Mouse (Mus musculus) frontal cortex, postnatal 25 days (tissue): ENCODE data around the gene Mphosph6.

ENCODE experiments used
- DNase-seq, 2 experiments: peaks; one replicate each; pipeline ENCODE4 v3.0.0; 2022; ENCODE audit warnings: low spot score in 2 of 2

The Mphosph6 gene

DNA sequence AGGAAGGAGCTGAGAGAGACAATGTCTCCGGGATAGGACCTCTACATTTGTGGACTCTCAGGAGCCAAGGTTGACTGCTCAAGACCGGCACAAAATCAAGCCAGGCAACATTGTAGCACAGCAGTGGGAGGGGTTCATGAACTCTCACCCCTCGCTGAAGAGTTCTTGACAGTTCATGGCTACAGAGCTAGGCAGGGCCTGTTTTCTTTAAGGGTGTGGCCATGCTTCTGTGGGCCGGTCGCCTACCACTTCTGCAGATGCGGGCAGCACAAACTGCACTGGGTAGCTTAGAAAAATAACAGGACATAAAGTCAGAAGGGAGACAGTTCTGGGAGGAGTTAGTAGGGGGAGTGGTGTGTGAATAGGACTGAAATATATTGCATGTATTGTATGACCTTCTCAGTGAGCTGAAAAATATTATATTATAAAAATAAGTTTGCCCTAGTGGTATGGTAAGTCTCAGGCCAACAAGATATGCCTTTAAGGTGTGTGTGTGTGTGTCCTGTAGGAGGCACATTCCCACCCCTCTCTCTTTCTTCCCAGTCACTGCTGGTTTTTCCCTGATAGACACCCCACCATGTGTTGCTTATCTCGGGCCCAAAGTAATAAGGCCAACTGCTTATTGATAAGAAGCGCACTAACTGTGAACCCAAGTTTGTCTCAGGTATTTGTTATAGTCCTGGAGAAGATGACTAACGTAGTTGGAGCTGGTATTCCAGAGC, 30.5 kb downstream of the Mphosph6 start:
- no peak for DNase-seq

DNA sequence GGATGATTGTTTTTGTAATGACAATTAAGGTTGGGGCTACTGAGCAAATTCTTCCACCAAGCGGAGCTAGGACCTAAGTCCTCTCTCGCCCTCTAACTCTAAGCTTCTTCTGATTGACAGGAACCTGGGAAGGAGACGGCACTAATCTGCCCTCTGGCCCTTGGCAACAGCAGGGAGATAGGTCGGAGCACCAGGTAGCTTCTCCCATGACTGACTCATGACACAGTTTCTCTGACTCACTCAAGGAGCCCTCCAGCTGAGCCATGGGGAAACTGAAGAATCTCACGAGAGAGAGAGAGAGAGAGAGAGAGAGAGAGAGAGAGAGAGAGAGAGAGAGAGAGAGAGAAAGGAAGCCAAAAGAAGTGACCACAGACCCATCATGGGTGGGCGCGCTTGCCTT, 32.8 kb downstream of the Mphosph6 start:
- no peak for DNase-seq

DNA sequence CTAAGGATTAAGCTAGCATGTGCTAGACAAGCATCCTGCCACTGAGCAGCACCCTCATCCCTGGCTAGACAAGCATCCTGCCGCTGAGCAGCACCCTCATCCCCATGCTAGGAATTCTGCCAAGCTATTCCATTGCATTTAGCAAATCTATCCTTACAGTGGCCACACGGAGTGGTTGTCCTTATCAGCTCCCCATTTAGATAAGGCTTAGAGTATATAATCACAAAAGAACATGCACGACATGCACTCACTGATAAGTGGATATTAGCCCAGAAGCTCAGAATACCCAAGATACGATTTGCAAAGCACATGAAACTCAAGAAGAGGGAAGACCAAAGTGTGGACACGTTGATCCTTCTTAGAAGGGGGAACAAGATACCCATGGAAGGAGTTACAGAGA, 35.8 kb downstream of the Mphosph6 start:
- no peak for DNase-seq

DNA sequence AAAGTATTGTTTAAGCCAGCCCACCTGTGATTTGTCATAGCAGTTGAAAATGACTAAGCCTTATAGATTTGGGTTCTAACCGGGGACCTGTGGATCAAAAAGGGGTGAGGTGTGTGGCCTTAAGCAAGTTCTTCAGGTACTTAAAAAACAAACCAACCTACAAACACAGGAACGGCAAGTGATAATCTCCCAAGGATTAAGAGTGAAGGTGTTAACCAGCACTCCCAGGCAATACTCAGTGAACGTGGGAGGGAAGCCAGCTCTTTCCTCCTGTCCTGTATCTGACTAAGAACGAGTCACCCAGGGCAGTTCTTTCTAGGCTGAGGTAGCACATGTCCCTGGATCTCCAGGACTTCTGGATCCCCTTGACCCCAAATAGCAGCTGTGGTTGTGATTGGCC, 37.1 kb downstream of the Mphosph6 start:
- DNase-seq: no peak

DNA sequence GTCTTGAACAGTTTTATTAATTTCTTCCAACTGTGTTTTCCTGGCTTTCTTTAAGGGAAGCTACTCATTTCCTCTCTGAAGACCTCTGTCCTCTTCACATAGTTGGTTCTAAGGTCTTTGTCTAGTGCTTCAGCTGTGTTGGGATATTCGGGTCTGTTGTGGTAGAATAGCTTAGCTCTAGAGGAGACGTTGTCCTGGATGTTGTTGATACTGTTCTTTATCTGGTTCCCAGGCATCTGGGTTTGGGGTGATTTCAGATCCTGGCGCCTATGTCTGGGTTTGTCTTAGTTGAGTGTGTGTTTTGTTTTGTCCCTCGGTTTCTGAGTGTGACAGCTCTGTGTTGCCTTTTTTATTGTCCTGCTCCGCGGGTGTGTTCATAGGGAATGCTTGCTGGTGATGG, 39.0 kb downstream of the Mphosph6 start:
- DNase-seq: no peak

DNA sequence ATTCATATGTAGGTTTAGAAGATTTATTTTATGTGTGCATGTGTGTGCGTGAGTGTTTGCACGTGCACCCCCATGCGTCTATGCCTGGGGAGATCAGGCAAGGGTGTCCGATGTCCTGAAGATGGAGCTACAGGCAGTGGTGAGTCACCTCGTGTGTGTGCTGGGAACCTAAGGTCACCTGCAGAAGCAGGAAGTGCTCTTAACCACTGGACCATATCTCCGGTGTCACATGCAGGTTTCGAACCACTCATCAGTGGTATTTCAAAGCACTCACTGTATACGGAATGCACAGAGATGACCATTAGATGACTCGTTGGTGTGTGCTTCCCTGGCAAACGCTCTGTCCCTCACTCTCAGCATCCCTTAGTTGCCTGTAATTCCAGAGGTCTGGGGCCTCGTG, 43.8 kb downstream of the Mphosph6 start:
- no peak for DNase-seq

DNA sequence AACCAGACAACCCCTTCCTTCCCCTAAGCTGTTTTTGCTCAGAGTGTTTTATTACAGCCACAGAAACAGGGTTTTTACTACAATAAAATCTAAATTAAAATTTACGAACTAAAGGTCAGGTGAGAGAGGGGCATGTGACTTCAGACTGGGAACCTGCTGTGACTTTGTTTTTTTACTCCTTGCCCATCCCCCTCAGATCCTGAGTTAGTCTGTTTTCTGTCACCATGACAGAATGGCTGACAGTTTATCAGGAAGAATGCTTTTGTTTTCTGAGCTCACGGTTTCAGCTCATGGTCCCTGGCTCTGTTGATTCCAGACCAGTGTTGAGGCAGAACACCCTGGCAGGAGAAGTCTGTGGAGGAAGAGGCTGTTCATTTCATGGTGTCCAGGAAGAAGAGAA, 52.3 kb downstream of the Mphosph6 start:
- no peak for DNase-seq

DNA sequence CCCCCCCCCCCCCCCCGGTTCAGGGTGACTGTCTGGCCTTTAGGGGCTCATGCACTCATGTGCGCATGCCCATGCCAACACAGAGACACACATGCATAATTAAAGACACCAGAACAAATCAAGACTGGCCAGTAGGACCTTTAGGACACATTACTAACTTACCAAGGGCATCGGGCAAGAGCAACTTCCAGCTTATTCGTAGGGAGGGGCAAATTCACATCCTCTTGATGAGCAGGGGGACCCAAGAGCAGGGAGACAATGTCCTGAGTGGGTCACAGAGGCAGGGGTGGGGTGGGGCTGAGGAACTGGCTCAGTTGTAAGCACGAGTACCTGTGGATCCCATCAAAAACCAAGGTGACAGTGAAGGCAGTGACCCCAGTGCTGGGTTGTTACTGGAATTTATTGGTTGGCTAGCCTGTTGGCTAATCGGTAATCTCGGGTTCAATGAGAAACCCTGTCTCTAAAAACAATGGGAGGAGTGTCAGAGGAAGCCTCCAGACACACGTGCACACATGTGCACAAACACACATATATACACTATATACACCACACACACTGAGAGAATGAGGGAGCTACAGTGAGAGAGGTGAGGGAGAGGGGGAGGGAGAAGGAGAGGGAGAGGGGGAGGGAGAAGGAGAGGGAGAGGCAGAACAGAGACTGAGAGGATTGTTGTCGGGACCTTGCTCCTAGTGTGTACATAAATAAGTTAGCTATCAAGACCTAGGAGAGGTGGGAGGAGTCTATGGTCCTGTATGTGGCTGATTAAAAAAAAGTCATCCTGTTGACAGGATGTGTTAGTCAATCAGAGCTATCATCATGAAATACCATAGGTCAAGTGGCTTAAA, 53.6 kb downstream of the Mphosph6 start:
- no peak for DNase-seq

DNA sequence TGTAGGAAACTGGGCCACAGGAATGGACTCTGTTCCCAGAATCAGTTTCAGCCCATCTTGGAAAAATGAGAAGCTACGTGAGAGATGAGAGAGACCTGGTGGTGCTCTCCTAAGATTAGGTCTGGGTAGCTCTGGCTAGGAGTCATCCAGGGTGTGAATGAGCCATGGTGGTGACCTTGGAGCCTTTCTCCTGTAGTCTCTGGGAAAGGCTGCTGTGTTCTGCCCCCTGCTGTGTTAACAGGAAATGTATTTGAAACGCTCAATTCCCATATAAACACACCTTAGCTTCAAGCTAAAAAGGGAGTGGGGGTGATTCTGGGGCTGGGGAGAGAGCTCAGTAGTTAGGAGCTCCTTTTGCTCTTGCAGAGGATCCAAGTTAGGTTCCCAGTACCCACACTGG, 54.3 kb downstream of the Mphosph6 start:
- DNase-seq: no peak

DNA sequence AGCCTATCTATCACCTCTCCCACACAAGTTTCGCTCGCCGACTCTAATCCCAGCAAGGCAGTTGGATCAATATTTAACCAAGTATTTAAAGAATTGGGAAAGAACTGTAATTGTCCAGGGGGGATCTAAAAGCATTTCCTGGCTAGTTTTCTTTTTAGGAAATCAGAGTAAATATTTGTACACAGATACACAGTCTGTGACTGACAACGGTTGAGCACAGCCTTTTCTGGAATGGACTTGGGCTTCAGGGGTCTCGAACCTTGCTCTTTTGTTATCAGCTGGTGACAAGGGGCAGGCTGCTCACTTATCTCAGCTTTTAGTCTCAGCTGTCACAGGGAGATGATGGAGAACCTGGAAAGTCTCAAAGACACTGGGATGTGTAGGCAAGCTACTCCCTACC, 55.1 kb downstream of the Mphosph6 start:
- no peak for DNase-seq

DNA sequence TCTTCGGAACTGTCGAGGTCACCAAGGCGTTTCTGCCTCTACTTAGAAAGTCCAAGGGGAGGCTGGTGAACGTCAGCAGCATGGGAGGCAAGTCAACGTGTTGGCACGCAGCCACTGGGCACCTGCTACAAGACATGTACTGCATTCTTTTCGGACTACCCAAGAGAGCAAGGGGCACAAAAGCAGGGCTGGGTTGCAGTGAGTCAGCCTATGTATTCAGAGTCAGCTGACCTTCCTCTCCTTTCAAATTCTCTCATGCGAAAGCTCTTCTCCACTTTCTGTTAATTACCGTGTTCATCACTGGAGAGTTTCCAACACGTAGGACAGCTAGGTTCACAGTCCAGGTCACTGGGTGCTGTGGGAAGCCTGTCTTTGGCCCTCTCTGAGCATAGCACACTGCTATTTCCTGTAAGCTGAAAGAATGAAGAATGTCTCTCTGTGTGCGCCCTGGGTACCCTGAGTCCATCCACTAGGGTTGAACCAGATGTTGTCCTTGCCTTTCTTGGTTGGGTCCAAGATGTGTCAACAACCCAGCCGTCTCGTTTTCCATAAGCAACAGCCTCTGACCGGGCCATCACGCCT, 59.2 kb downstream of the Mphosph6 start:
- DNase-seq: no peak
